Mouse (Mus musculus): ENCODE results near the gene Gsdma3.

- no peak for TF ChIP-seq CTCF (IDR thresholded peaks at IDR 0.05; ENCODE audit: borderline replicate concordance, extremely low read depth, insufficient read depth, insufficient read length)
- no peak for TF ChIP-seq POLR2A (IDR thresholded peaks at IDR 0.05; ENCODE audit: borderline replicate concordance, extremely low read depth, insufficient read depth, insufficient read length, poor library complexity, severe bottlenecking)
Observed at GRCm38 (mm10) chr11:98637501-98637900, 11.3 kb downstream of the Gsdma3 start.
